Mouse (Mus musculus): Measurements from ENCODE around the gene Mylk.

DNA sequence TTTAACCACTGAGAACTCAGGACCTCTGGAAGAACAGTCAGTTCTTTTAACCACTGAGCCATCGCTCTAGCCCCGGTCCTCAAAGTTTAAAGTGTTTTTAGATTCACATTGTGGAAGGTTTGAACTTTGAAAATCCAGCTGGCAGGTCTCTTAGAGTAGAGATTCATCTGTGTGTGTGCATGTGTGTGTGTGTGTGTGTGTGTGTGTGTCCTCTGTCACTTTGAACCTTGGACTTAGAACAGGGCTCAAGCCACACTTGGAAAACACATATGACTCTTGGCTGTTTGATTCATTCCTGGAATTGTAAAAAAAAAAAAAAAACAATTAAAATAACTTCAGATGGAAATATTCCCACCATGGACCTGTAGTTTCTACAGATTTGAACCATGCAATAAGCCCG, 149.0 kb downstream of the Mylk start:
- TF ChIP-seq NELFE (IDR thresholded peaks at IDR 0.05; ENCODE audit: low read depth, low read length) = no peak
- no peak for TF ChIP-seq CHD1 (IDR thresholded peaks at IDR 0.05; ENCODE audit: low read depth, low read length)

Measured in CH12.LX (cell line).